Comparison of ENCODE assay signal across 8 mouse cellular contexts in genomic region chr1:192855474-192856230, GRCm38 (mm10). TPM values are rescaled to one million over a fixed set of nuclear protein-coding genes. Genes with fewer than 3 reads are reported as not detected.
DNase-seq lines count a peak whose midpoint lies in the region; ATAC-seq lines count a peak whose summit lies in the region.

Gene Sertad4 (minus strand): TSS chr1:192855756.

- peak within 1 kb of the TSS; percentile 95 for H3K9ac ChIP-seq in forebrain, embryonic 14.5 days (ENCODE audit: low read length)

- H3K27ac ChIP-seq in brown adipose tissue, adult 24 weeks (replicated peaks; ENCODE audit: low read depth, low read length), result 0 out of 2 replicates have a peak within 1 kb of the TSS, but pooled peaks have one; percentile 11
- H3K27ac ChIP-seq in forebrain, embryonic 14.5 days (ENCODE audit: low read depth, low read length), result peak within 1 kb of the TSS; percentile 96

- intact Hi-C loops in heart, postnatal 36 days (cut with DNase I), result loop anchor here (2.0 kb wide), 1 partner anchor 67 kb away; no protein-coding TSS in a partner anchor

- peak within 1 kb of the TSS; percentile 64 for H3K4me3 ChIP-seq in brown adipose tissue, adult 24 weeks (ENCODE audit: insufficient read depth, low read depth, low read length)
- peak within 1 kb of the TSS; percentile 85 for H3K4me3 ChIP-seq in forebrain, embryonic 14.5 days (ENCODE audit: low read depth, low read length)

- peak; percentile 63 for ATAC-seq in forebrain, embryonic 14.5 days
- ATAC-seq in megakaryocyte, adult 5-6 weeks (ENCODE audit: poor library complexity, severe bottlenecking), result no peak

- WGBS in forebrain, embryonic 14.5 days, result under 1% methylated on average over 53 of the region's 75 CpGs

- H3K4me1 ChIP-seq in brown adipose tissue, adult 24 weeks (ENCODE audit: control insufficient read depth, insufficient read depth, insufficient read length, low read length), result no peaks in the 10 kb centered on the region
- H3K4me1 ChIP-seq in forebrain, embryonic 14.5 days (ENCODE audit: control insufficient read depth, insufficient read depth, low read length), result peaks cover 45% of the 10 kb centered on the region

- H3K9me3 ChIP-seq in forebrain, embryonic 14.5 days (replicated peaks; ENCODE audit: control insufficient read depth, low read length), result no peaks in the 10 kb centered on the region

- 0 out of 2 replicates have a peak, but pooled peaks cover 3% of the 10 kb centered on the region for H3K27me3 ChIP-seq in forebrain, embryonic 14.5 days (replicated peaks; ENCODE audit: control insufficient read depth, insufficient read depth, low read length)

- no peaks in the 10 kb centered on the region for H3K36me3 ChIP-seq in forebrain, embryonic 14.5 days (ENCODE audit: control insufficient read depth, insufficient read depth, low read length)

- H3K4me2 ChIP-seq in forebrain, embryonic 14.5 days (ENCODE audit: low read length), result peak within 1 kb of the TSS; percentile 90

- peak; percentile 72 for DNase-seq in MN1 (ENCODE audit: low spot score)
- peak; percentile 86 for DNase-seq in forebrain, embryonic 14.5 days (ENCODE audit: low spot score)
- DNase-seq in heart, postnatal 36 days, result peak; percentile 65 to 74
- DNase-seq in layer of hippocampus, postnatal 25 days (ENCODE audit: extremely low spot score in 1 of 2, low spot score in 1 of 2), result peak in 1 of 2 experiments; percentile 22
- DNase-seq in lung, postnatal 14 days, result peak; percentile 52
- peak; percentile 62 for DNase-seq in right cerebral cortex, postnatal 4 days

RNA-seq across cellular contexts. Expression of gene Sertad4, which starts in this region (rescaled TPM):
- 0.46 and 2.1 TPM in 2 replicates for polyA plus RNA-seq in brown adipose tissue, adult 24 weeks (2012; ENCODE audit: insufficient read depth, insufficient read length, missing spikeins)
- polyA plus RNA-seq in forebrain, embryonic 14.5 days (2014; fragmentation: Nextera tagmentation; extraction: Ambion mirVana), result 20.8 and 26.2 TPM in 2 replicates
- 1 to 10 TPM; 3.8 to 6.2 TPM for total RNA-seq in heart, postnatal 36 days (2021)
- total RNA-seq in layer of hippocampus, postnatal 25 days (2021), result 10 to 100 TPM; 14.5 to 19.5 TPM
- not detected in 2 replicates for total RNA-seq in megakaryocyte, adult 5-6 weeks (2015)
- total RNA-seq in megakaryocyte, adult 5-6 weeks (2017), result not detected in 2 replicates

Comparison
In these comparisons a context has a peak if more than half of its experiments do, and no peak if none do; other contexts are left out.
1. RNA of gene Sertad4 (total RNA-seq): 14.5 to 19.5 TPM in layer of hippocampus, postnatal 25 days and 3.8 to 6.2 TPM in heart, postnatal 36 days; not detected in megakaryocyte, adult 5-6 weeks; every median in the first group is over 4 times any median in the second.